Comparison of ENCODE assay signal across 15 mouse cellular contexts in genomic region chr10:45820986-45821655, GRCm38 (mm10).
A peak's percentile ranks its signal among the peaks of the same experiment; 100 is the strongest.
DNase-seq lines count a peak whose midpoint lies in the region; ATAC-seq and TF ChIP-seq lines count a peak whose summit lies in the region.
"Had no signal": no experiment of that assay in that cellular context is flagged by ENCODE, and none has a peak within 500 bp of the region (broad histone marks: within the 10 kb centered on the region; RNA-seq: fewer than 3 reads in every experiment).

No protein-coding gene starts in this region.

- H3K4me3 ChIP-seq in heart, embryonic 13.5 days: no peak overlapping the region
- no peak overlapping the region for H3K4me3 ChIP-seq in embryonic facial prominence, embryonic 14.5 days (ENCODE audit: low read depth, low read length)
- no peak overlapping the region for H3K4me3 ChIP-seq in forebrain, postnatal 0 days (ENCODE audit: low read depth, low read length)
- H3K4me3 ChIP-seq: embryonic facial prominence, embryonic 13.5 days; hindbrain, embryonic 15.5 days; midbrain, embryonic 13.5 days had no signal

- 37% methylated on average over 8 of the region's 8 CpGs for WGBS in heart, embryonic 13.5 days
- 50% methylated on average over 8 of the region's 8 CpGs for whole genome bisulfite sequencing in embryonic facial prominence, embryonic 14.5 days
- 65% methylated on average over 8 of the region's 8 CpGs for WGBS in forebrain, postnatal 0 days

- no peak overlapping the region for H3K9ac ChIP-seq in heart, embryonic 13.5 days
- no peak overlapping the region for H3K9ac ChIP-seq in embryonic facial prominence, embryonic 14.5 days (ENCODE audit: low read depth, low read length)
- no peak overlapping the region for H3K9ac ChIP-seq in forebrain, postnatal 0 days
- H3K9ac ChIP-seq: embryonic facial prominence, embryonic 13.5 days; hindbrain, embryonic 15.5 days; liver, embryonic 14.5 days; midbrain, embryonic 13.5 days had no signal

- no peaks in the 10 kb centered on the region for H3K4me1 ChIP-seq in heart, embryonic 13.5 days
- no peaks in the 10 kb centered on the region for H3K4me1 ChIP-seq in embryonic facial prominence, embryonic 14.5 days (ENCODE audit: control insufficient read depth, insufficient read depth, low read length)
- H3K4me1 ChIP-seq in forebrain, postnatal 0 days (ENCODE audit: insufficient read depth): no peaks in the 10 kb centered on the region
- H3K4me1 ChIP-seq: hindbrain, embryonic 15.5 days; midbrain, embryonic 13.5 days had no signal

- no peak for DNase-seq in heart, postnatal 25 days (ENCODE audit: low spot score)
- peak; percentile 96 for DNase-seq in 416B (ENCODE audit: low read depth)
- peak; percentile 19 for DNase-seq in embryonic facial prominence, embryonic 14.5 days (ENCODE audit: low spot score)
- peak; percentile 15 to 17 for DNase-seq in kidney, postnatal 36 days
- DNase-seq in urinary bladder, postnatal 4 days (ENCODE audit: low spot score in 2 of 2): no peak
- no peak for DNase-seq in forebrain, postnatal 0 days
- DNase-seq: adrenal gland, postnatal 10 days; cerebellum, adult 2 months had no signal

- no peaks in the 10 kb centered on the region for H3K36me3 ChIP-seq in heart, embryonic 13.5 days
- H3K36me3 ChIP-seq in embryonic facial prominence, embryonic 14.5 days (ENCODE audit: control insufficient read depth, insufficient read depth, low read length): no peaks in the 10 kb centered on the region
- H3K36me3 ChIP-seq in forebrain, postnatal 0 days (ENCODE audit: insufficient read depth): no peaks in the 10 kb centered on the region
- H3K36me3 ChIP-seq: embryonic facial prominence, embryonic 13.5 days; hindbrain, embryonic 15.5 days; midbrain, embryonic 13.5 days had no signal

- intact Hi-C loops in heart, postnatal 25 days (cut with DNase I): no loop called here

- no peak overlapping the region for H3K27ac ChIP-seq in heart, embryonic 13.5 days (replicated peaks)
- H3K27ac ChIP-seq in embryonic facial prominence, embryonic 14.5 days (replicated peaks; ENCODE audit: low read depth, low read length): no peak overlapping the region
- H3K27ac ChIP-seq in forebrain, postnatal 0 days (ENCODE audit: low read depth, low read length): no peak overlapping the region
- H3K27ac ChIP-seq: embryonic facial prominence, embryonic 13.5 days; hindbrain, embryonic 15.5 days; liver, embryonic 14.5 days; midbrain, embryonic 13.5 days had no signal

- H3K4me2 ChIP-seq in heart, embryonic 13.5 days: 0 out of 2 replicates have a peak overlapping the region, but pooled peaks have one; percentile 20
- no peak overlapping the region for H3K4me2 ChIP-seq in embryonic facial prominence, embryonic 14.5 days (ENCODE audit: low read depth, low read length)
- H3K4me2 ChIP-seq in forebrain, postnatal 0 days (ENCODE audit: low read depth): no peak overlapping the region
- H3K4me2 ChIP-seq: embryonic facial prominence, embryonic 13.5 days; heart, embryonic 11.5 days; hindbrain, embryonic 15.5 days; midbrain, embryonic 13.5 days had no signal

- no peak for TF ChIP-seq CTCF in forebrain, postnatal 0 days (IDR thresholded peaks at IDR 0.05; ENCODE audit: low read depth)

- no peaks in the 10 kb centered on the region for H3K27me3 ChIP-seq in heart, embryonic 13.5 days (replicated peaks)
- H3K27me3 ChIP-seq in embryonic facial prominence, embryonic 14.5 days (replicated peaks; ENCODE audit: control insufficient read depth, insufficient read depth, low read length): peaks cover 3% of the 10 kb centered on the region; the same call in 1 of the 2 replicates
- H3K27me3 ChIP-seq in forebrain, postnatal 0 days (ENCODE audit: insufficient read depth, low read length): no peaks in the 10 kb centered on the region
- H3K27me3 ChIP-seq: embryonic facial prominence, embryonic 13.5 days; hindbrain, embryonic 15.5 days; midbrain, embryonic 13.5 days had no signal

- H3K9me3 ChIP-seq in heart, embryonic 13.5 days: no peaks in the 10 kb centered on the region
- H3K9me3 ChIP-seq in embryonic facial prominence, embryonic 14.5 days (ENCODE audit: control insufficient read depth, low read length): no peaks in the 10 kb centered on the region
- H3K9me3 ChIP-seq in forebrain, postnatal 0 days (ENCODE audit: low read length): no peaks in the 10 kb centered on the region
- H3K9me3 ChIP-seq: embryonic facial prominence, embryonic 13.5 days; hindbrain, embryonic 15.5 days; midbrain, embryonic 13.5 days had no signal

- no peak for ATAC-seq in heart, embryonic 13.5 days (ENCODE audit: extremely low read depth, insufficient number of reproducible peaks, low FRiP score, low TSS enrichment)
- no peak for ATAC-seq in embryonic facial prominence, embryonic 14.5 days (ENCODE audit: low read depth)
- ATAC-seq in megakaryocyte-erythroid progenitor cell, adult 5-6 weeks (replicated peaks; ENCODE audit: low FRiP score, low TSS enrichment, poor library complexity, severe bottlenecking): no peak
- no peak for ATAC-seq in forebrain, postnatal 0 days
- ATAC-seq: midbrain, embryonic 13.5 days had no signal

Comparison
In these comparisons a context has a peak if more than half of its experiments do, and no peak if none do; other contexts are left out.
1. DNase-seq: peak in 416B (single experiment), embryonic facial prominence, embryonic 14.5 days (single experiment) and kidney, postnatal 36 days (2 of 2); none in heart, postnatal 25 days (single experiment), urinary bladder, postnatal 4 days (0 of 2) and forebrain, postnatal 0 days (single experiment).